Mouse (Mus musculus) megakaryocyte, embryonic 14.5 days (primary cell): ENCODE measurements around the gene Sox15. TPM values are rescaled to one million over a fixed set of nuclear protein-coding genes. Genes with fewer than 3 reads are reported as not detected.

Source experiments
- H3K27me3 ChIP-seq: replicated peaks from 2 replicates; pipeline ENCODE3; 2012; ENCODE audit warnings: inconsistent platforms
- H3K36me3 ChIP-seq: replicated peaks from 2 replicates; pipeline ENCODE3; 2012; ENCODE audit warnings: low read length, inconsistent platforms, mixed read lengths
- H3K4me1 ChIP-seq: 2 replicates; pipeline ENCODE4 v1.6.1; 2012; ENCODE audit warnings: inconsistent platforms
- H3K4me3 ChIP-seq: replicated peaks from 2 replicates; pipeline ENCODE3; 2012; ENCODE audit warnings: moderate library complexity, mild to moderate bottlenecking, inconsistent platforms
- H3K9me3 ChIP-seq: 2 replicates; pipeline ENCODE4 v1.6.1; 2012; ENCODE audit warnings: inconsistent platforms
- FLI1 ChIP-seq: IDR thresholded peaks from 2 replicates; pipeline ENCODE4 v1.6.1; 2012; ENCODE audit warnings: low read length, inconsistent platforms, mixed read lengths
- GATA1 ChIP-seq: IDR thresholded peaks from 3 replicates; pipeline ENCODE4 v1.6.1; 2012; ENCODE audit warnings: mixed read lengths, low read length, inconsistent platforms, borderline replicate concordance
- polyA plus RNA-seq: library from polyadenylated mRNA; stranded (reverse); fragments of >175 nt; gene quantifications from 2 replicates; pipeline ENCODE4 v1.2.3, GENCODE M21; 2012; ENCODE audit warnings: low replicate concordance; ENCODE audit not compliant: insufficient read depth

The Sox15 gene
- polyA plus RNA-seq, 1 experiment = not detected

DNA sequence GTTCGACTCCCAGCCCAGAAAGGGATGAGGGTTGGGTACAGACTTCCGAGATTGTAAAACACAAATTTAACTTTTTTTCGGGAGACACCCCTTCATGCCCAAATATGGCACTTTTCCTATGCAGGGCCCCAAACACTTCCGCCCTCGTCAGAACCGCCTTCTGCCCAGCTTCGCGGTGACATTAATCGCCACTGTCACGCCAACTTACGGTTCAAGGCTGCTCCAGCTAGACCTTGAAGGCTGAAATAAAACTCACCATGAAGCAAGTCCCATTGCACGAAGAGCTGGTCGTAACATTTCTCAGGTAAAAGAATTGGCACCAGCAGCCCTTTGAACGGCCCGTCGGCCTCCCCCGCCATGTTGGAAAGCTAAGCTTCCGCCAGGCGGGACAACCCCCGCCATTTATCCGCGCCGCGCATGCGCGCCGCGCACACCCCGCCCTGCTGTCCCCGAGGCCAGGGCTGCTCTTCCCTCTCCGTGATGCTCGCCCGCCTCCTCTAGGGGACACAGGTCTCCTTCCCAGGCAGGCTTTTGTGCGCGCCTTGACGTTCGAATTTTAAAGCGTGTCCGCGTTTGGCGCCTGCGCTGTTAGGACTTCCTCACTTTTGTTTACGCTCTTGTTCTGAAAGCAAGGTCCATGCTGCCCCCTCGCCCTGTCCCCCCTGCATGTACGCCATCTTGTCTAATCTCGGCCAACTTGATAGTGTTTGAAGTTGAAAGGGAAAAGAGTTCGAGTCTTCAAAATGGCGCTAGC lies 7.3 kb downstream of the Sox15 start, which contains the start of gene Mpdu1:
TSS of gene Mpdu1 (minus strand) at position 430 of the 754 bp plus-strand sequence.
- Histone ChIP-seq H3K4me1 (peaks cover 80% of the 10 kb centered on the region), H3K36me3 (peaks cover 59% of the 10 kb centered on the region), H3K27me3 (no peaks in the 10 kb centered on the region), H3K4me3 (peak within 1 kb of the TSS; percentile 94), H3K9me3 (no peaks in the 10 kb centered on the region)
- TF ChIP-seq FLI1 (0 out of 2 replicates have a peak, but pooled peaks have one; percentile 15), GATA1 (no peak)

DNA sequence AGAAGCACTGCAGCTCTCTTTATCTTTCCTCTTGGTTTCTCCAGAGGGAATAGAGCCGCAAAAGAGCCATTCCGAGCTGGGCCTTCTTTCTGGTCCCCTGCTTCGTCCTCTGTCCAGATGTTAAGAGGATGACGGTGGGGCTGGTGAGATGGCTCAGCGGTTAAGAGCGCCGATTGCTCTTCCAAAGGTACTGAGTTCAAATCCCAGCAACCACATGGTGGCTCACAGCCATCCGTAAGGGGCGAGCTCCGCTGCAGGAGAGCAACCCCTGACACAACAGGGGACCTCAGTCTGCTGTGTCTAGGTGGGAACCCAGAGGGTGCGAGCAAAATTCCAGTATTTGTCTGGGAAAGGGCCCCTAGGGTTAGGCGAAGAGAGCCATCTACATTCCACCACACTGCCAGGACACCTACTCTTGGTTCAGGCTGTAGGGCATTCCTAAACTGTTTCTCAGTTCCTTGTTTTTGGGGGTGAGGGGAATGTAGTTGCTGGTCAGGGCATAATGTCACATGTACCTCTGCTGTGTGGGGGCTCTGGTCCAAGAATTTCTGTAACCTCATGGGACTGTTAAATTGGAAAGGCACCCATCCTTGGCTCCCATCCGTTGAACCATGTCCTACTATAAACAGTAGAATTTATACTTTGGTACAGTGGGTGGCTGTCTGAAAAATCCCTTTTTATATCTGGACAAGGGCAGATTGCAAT lies 8.0 kb downstream of the Sox15 start:
- H3K27me3 ChIP-seq = no peaks in the 10 kb centered on the region
- TF ChIP-seq GATA1 (no peak), FLI1 (no peak)
- peaks cover 59% of the 10 kb centered on the region for H3K36me3 ChIP-seq
- H3K4me1 ChIP-seq = peaks cover 80% of the 10 kb centered on the region
- no peaks in the 10 kb centered on the region for H3K9me3 ChIP-seq
- H3K4me3 ChIP-seq = peak overlapping the region; percentile 94

DNA sequence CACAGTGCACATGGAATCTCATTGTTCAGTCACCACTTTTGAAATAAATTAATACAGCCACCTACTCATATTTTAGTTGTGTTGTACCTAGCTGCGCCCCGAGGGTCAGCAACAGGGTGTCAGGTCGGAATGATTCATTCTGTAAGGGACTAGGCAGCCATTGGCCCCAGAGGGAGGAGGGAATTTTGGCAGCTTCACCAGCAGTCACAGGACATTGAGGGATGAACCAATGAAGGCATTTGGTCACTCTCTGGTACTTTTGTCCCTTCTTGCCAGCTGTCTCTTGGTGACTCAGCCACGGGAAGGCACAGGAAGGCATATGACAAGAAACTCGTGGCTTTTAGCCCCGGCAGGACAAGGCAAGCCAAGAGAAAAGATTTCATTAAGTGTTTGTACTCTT lies 8.7 kb downstream of the Sox15 start:
- H3K36me3 ChIP-seq = peaks cover 59% of the 10 kb centered on the region
- H3K9me3 ChIP-seq = no peaks in the 10 kb centered on the region
- no peaks in the 10 kb centered on the region for H3K27me3 ChIP-seq
- H3K4me3 ChIP-seq = peak overlapping the region; percentile 94
- peaks cover 80% of the 10 kb centered on the region for H3K4me1 ChIP-seq
- TF ChIP-seq FLI1 (no peak), GATA1 (no peak)

DNA sequence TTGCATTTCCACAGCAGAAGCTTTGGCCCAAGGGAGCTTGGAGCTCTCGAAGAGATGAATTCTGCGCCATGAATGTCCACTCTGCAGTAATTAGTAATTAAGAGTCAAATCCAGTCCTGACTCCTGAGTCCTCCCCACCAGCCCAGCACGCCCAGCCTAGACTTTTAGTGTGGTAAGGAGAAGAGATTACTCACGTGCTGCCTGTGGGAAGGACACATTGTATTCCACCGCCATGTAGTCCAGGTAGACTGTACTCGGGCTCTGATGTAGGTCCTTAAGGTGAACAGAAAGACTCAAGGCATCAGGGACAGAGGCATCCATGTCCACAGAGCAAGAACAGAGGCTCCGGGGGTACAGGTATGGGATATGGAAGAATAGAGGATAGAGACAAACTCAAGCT lies 9.7 kb downstream of the Sox15 start:
- peak overlapping the region; percentile 94 for H3K4me3 ChIP-seq
- no peaks in the 10 kb centered on the region for H3K9me3 ChIP-seq
- H3K27me3 ChIP-seq = no peaks in the 10 kb centered on the region
- H3K36me3 ChIP-seq = peaks cover 64% of the 10 kb centered on the region
- peaks cover 83% of the 10 kb centered on the region for H3K4me1 ChIP-seq
- TF ChIP-seq GATA1 (no peak), FLI1 (no peak)

DNA sequence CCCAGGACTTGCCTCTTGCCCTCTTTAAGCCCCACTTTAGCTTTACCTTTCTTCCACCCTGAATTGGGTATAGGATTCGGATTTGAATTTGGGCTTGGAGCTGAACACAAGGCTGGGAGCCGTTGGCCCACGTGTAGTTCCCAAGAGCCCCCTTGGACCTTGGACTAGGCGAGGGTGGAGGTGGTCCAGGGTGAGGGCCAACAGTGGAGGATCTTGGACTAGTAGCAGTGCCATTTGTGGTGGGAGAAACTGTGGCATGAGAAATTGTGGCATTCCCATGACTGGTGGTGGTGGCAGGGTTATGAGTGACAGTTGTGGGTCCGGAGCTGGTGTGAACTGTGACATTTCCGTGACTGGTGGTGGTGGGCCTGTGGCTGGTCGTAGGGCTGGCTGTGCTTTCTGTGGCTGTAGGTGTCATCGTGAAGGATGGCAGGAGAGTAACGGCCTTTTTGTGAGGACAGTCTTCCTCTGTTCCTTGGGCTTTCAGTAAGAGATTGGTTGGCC lies 10.4 kb downstream of the Sox15 start:
- Histone ChIP-seq H3K4me3 (peak overlapping the region; percentile 94), H3K9me3 (no peaks in the 10 kb centered on the region), H3K36me3 (peaks cover 66% of the 10 kb centered on the region), H3K4me1 (peaks cover 84% of the 10 kb centered on the region), H3K27me3 (no peaks in the 10 kb centered on the region)
- no peak for TF ChIP-seq GATA1

DNA sequence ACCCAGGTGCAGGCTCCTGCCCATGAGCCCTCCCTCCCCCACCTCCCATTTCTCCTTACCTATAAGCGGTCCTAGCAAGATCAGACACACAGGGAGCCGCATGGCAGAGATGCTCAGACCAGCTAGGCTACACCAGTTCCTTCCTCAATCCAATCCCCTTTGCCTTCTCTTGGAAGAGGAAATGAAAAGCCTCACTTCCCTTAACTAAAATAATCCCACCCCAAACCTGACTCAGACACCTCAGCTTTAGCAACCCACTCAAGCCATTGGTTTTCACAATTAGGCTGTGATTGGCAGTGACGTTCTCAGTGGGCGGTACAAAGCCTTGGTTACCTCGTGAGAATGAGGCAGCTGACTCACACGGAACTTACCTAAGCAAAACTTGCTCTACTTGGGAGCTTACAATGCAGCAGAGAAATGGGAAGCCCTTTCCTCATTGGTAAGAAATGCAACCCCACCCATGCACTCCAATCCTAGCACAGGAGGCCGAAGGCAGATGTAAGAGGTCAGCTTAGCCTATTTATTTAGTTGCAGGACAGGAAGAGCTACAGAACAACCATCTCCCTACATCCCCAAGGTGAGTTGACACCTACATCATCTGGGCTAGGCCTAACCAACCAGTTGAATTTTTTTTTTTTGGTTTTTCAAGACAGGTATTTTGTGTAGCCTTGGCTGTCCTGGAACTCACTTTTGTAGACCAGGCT lies 11.0 kb downstream of the Sox15 start, which contains the start of gene Cd68:
TSS of gene Cd68 (minus strand) at position 193 of the 704 bp plus-strand sequence.
- TF ChIP-seq GATA1 (no peak), FLI1 (no peak)
- Histone ChIP-seq H3K4me3 (peak within 1 kb of the TSS; percentile 94), H3K27me3 (no peaks in the 10 kb centered on the region), H3K9me3 (no peaks in the 10 kb centered on the region), H3K4me1 (peaks cover 84% of the 10 kb centered on the region), H3K36me3 (peaks cover 71% of the 10 kb centered on the region)

DNA sequence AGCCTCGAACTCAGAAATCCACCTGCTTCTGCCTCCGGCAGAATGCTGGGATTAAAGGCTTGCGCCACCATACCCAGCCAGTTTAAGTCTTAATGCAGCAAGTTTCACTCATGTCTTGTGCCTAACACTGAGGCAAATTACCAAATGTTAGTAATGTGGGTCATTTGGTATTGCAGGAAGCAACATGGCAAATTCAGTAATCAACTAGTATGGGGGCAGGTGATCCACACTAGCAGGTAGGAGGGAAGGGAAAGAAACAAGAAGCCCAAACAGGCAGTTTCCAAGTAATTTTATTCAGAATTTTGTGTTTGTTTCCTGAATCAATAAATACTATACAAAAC lies 11.5 kb downstream of the Sox15 start:
- no peaks in the 10 kb centered on the region for H3K27me3 ChIP-seq
- no peak for TF ChIP-seq GATA1
- TF ChIP-seq FLI1 = no peak
- H3K36me3 ChIP-seq = peaks cover 71% of the 10 kb centered on the region
- no peaks in the 10 kb centered on the region for H3K9me3 ChIP-seq
- no peak overlapping the region for H3K4me3 ChIP-seq
- H3K4me1 ChIP-seq = peaks cover 78% of the 10 kb centered on the region

DNA sequence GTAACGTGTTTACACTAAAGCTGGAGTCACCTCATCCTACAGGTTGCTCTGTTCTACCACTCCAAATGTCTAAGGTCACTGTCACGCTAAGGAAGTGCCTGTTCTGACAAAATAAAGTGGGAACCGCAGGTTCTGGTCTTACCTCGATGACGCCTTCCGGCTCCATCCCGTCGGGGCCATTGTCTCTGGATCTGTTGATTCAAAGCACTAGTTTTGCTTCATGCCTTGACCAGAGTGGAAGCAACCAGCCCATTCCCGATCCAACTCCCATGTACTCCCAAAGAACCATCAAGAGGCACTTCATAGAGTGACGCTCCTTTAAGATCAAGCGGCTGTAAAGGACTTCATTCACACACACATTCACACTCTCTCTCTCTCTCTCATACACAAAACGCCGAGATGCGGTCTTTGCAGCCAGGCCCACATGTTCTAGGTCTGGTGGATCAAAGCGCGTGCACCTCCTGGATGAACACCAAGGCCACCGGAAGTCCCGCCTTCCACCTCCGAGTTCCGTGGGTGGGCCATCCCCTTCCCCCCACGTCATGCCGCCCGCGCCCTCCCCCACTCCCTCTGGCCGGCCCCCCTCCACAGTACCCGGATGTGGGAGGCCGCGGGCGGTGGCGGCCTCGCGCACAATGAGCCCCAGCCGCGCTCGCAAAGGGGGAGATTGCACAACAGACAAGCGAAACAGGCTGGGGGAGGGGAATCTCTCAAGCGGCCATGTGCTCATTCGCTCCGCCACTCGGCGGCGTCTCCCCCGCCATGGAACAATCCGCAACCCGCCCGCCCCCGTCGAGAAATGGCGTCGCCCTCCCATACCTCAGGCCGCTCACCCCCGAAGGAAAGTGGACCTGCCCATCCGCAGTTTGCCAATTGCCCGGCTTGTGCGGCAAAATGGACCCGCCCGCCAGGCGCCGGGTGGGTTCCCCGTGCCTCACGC lies 15.9 kb downstream of the Sox15 start:
- Histone ChIP-seq H3K27me3 (no peaks in the 10 kb centered on the region), H3K36me3 (peaks cover 76% of the 10 kb centered on the region), H3K4me1 (peaks cover 58% of the 10 kb centered on the region), H3K9me3 (no peaks in the 10 kb centered on the region), H3K4me3 (peak overlapping the region; percentile 94)
- TF ChIP-seq FLI1 = peak; percentile 81; the same call in 1 of the 2 replicates
- no peak for TF ChIP-seq GATA1

DNA sequence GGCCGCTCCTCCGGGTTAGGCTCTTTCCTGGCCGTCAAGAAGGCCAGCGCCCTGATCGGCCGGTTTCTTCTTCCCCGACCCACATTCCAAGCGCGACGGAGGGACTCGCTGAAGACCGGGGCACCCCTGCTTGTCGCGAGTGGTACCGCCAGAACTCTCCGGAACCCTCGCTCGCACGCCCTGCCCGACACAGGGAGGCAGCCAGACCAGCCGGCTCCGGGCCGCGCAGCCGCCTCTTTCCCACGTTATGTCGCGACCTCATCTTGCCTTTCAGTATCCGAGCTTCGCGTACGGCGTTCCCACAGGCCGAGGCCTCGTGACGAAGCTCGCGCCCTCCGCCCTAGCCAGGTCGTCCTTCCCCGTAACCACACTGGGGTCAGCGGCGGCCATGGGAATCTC lies 16.6 kb downstream of the Sox15 start:
- H3K27me3 ChIP-seq = no peaks in the 10 kb centered on the region
- H3K4me1 ChIP-seq = peaks cover 57% of the 10 kb centered on the region
- no peak for TF ChIP-seq GATA1
- no peak for TF ChIP-seq FLI1
- H3K4me3 ChIP-seq = peak overlapping the region; percentile 94
- peaks cover 76% of the 10 kb centered on the region for H3K36me3 ChIP-seq
- H3K9me3 ChIP-seq = no peaks in the 10 kb centered on the region
